Mouse (Mus musculus): ENCODE measurements around the gene Pfkl. TPM values are rescaled to one million over a fixed set of nuclear protein-coding genes. Genes with fewer than 3 reads are reported as not detected.
"Not testable (repeated sequence)": the region's sequence is repeated elsewhere in the genome, so short reads cannot be mapped to it uniquely, and the experiment has no call there.

Pfkl gene
- total RNA-seq, 2 experiments from 2014 or later = 104 to 107 TPM

DNA sequence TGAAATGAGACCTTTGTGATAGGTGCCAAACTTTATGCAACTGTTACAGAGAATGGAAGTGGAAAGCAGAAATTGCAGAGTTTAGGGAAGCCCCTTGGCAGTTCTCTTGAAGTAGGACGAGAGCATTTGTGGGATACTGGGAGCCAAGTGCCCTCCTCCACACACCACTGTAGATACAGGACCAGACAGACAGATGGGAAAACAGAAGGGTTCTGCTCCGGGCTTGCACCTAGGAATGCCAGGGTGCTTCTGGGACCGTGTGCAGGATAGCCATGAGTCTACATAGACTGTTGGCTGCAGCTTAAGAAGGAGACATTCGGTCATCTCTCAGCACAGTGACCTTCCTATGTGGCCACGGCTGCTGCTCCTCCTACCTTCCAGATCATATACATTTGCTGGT lies 35.1 kb downstream of the Pfkl start:
- DNase-seq = no peak

DNA sequence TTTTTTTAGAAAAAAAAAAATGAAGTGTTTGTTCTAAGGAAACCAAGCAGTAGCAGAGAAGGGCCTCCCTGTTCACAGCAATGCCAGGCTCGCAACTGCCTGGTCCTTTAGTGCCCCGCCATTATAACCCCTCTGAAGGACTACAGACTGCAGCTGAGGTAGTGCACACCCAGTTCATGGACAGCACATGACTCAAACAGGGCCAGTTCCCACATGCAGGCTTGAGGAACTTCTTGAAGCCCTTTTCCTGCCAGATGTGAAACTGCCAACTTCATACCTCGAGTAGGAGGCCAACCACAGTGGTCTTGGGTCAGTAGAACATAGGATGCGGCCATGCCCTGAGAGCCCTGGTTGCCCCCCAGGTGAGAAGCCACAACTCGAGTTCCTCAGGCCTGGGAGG lies 35.6 kb downstream of the Pfkl start:
- intact Hi-C loops (cut with DNase I) = no loop called here
- DNase-seq = no peak

More for the DNA sequence above, 35.1 kb downstream of the Pfkl start:
- intact Hi-C loops (cut with DNase I) = no loop called here

DNA sequence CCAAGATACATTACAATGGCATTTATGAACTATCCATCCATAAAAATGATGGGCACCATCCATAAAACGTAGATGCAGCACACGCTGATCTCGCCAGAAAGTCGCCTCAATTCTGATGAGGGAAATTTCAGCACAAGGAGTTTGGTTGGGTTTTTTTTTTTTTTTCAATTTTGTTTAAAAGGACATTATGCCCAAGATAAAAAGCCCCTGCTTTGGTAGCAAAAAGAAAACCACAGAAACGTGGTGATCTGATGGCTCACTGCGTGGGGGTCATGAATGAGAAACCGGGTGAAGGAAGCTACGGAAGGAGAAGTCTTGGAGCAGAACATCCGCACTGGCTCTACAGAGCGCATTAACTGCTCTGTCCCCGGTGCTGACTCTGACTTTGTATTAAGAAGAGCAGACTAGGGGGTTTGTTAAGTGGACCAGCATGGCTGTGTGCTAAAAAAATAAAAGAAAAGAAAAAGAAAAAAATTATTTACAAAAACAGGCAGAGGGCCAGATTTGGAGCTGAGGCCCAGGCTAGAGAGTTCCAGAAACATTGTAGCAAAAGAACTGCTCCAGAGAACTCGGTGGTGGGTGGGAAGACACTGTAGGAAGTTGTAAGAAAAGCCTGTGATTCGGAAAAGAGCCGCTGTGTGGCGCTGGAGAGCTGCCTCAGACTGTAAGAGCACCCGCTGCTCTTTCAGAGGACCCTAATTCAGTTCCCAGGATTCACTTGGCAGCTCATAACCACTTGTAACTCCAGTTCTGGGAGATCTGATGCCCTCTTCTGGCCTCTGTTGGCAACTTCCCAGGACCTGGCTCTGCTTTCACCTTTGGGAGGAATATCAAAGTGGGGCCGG lies 38.0 kb downstream of the Pfkl start:
- intact Hi-C loops (cut with DNase I) = no loop called here
- no peak for DNase-seq

GRCm38 (mm10) chr10:77971191-77971590 lies 38.7 kb downstream of the Pfkl start:
- DNase-seq = no peak
- intact Hi-C loops (cut with DNase I) = no loop called here

GRCm38 (mm10) chr10:77970481-77970880 lies 39.4 kb downstream of the Pfkl start, which contains the start of gene Trpm2:
Gene Trpm2 (minus strand): TSS chr10:77970563.
- no peak for DNase-seq

GRCm38 (mm10) chr10:77969973-77970325 lies 39.9 kb downstream of the Pfkl start:
- no peak for DNase-seq
- intact Hi-C loops (cut with DNase I) = no loop called here

More at GRCm38 (mm10) chr10:77970481-77970880, 39.4 kb downstream of the Pfkl start, which contains the start of gene Trpm2:
- intact Hi-C loops (cut with DNase I) = no loop called here

GRCm38 (mm10) chr10:77969274-77969972 lies 40.5 kb downstream of the Pfkl start:
- intact Hi-C loops (cut with DNase I) = no loop called here
- peak; percentile 47 to 56 for DNase-seq

DNA sequence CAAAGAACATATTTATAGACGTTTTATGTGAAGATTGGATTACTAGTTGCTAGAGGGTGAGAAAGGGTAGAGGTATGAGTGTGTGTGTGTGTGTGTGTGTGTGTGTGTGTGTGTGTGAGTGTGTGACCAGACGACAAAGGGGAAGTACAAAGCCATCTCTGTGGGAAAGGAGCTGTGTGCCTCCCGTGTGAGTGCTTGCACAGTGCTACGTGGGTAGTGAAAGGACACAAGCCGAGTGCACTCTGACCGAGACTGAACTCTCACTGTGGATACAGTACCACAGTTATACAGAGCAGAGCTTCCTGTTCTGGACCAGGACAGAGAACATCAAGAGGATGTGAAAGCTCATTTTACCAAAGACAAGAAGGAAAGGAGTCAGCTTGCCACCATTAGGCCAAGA lies 45.9 kb downstream of the Pfkl start:
- no peak for DNase-seq
- intact Hi-C loops (cut with DNase I) = no loop called here

DNA sequence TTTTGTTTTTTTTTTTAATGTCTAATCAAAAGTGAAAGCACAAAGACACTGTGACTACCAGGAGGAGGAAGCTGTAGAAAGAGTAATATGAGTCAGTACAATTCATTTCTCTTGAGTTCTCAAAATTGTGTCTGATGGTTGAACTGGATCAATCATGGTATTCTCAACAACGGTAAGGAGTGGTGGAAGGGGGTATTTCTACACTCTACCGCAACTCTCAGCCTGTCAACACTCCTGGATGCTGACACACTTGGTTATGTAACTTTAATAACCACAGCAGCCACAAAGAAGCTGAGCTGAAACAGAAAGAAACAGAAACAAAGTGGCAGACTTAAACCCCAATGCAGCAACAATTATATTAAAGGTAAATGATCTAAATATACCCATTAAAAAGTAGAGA lies 47.2 kb downstream of the Pfkl start:
- intact Hi-C loops (cut with DNase I) = no loop called here
- DNase-seq = no peak

- intact Hi-C loops (cut with DNase I); DNase-seq: not testable (repeated sequence)
Measured at GRCm38 (mm10) chr10:77950468-77950867, 59.4 kb downstream of the Pfkl start.

- intact Hi-C loops (cut with DNase I) = no loop called here
- no peak for DNase-seq
Measured at GRCm38 (mm10) chr10:77939685-77940084, 70.2 kb downstream of the Pfkl start.

Other genes starting within 250 kb of the Pfkl start
- not detected for gene Gm3238, start 238.8 kb downstream of the Pfkl start, total RNA-seq (2021)
- gene Gm7138, start 233.1 kb downstream of the Pfkl start, total RNA-seq (2021) = not detected
- not detected for gene Gm3250, start 227.5 kb downstream of the Pfkl start, total RNA-seq (2021)
- not detected for gene Gm7137, start 221.9 kb downstream of the Pfkl start, total RNA-seq (2021)
- gene Gm9639, start 215.0 kb downstream of the Pfkl start, total RNA-seq (2021) = not detected
- gene Gm19668, start 210.9 kb downstream of the Pfkl start, total RNA-seq (2021) = not detected
- gene Gm9507, start 198.2 kb downstream of the Pfkl start, total RNA-seq (2021) = not detected
- gene Gm2696, start 195.4 kb downstream of the Pfkl start, total RNA-seq (2021) = not detected
- not detected for gene Krtap10-4, start 183.0 kb downstream of the Pfkl start, total RNA-seq (2021)
- gene Krtap10-10, start 174.1 kb downstream of the Pfkl start, total RNA-seq (2021) = not detected
- gene Gm36176, start 163.3 kb downstream of the Pfkl start, total RNA-seq (2021) = not detected
- gene Gm10318, start 157.2 kb downstream of the Pfkl start, total RNA-seq (2021) = not detected
- gene Gm3285, start 148.1 kb downstream of the Pfkl start, total RNA-seq (2021) = not detected
- gene Lrrc3, start 107.5 kb downstream of the Pfkl start, total RNA-seq (2021) = under 1 TPM; 0.72 to 0.78 TPM
- gene Trpm2, start 39.5 kb downstream of the Pfkl start, total RNA-seq (2021) = 1 to 10 TPM in 1 of 2 experiments, under 1 TPM in 1; 0.34 to 1.5 TPM
- gene 1810043G02Rik, start 31.6 kb downstream of the Pfkl start, total RNA-seq (2021) = 10 to 100 TPM in 1 of 2 experiments, 1 to 10 TPM in 1; 8.1 to 10.2 TPM
- not detected for gene Dnmt3l, start 31.9 kb upstream of the Pfkl start, total RNA-seq (2021)
- gene Aire, start 33.5 kb upstream of the Pfkl start, total RNA-seq (2021) = under 1 TPM in 1 of 2 experiments, not detected in 1; 0.12 TPM
- gene Icosl, start 59.2 kb upstream of the Pfkl start, total RNA-seq (2021) = 1 to 10 TPM; 5.5 to 6.0 TPM
- 100 to 1,000 TPM; 380 to 389 TPM for gene D10Jhu81e, start 159.7 kb upstream of the Pfkl start, total RNA-seq (2021)
- 1 to 10 TPM; 7.0 to 8.2 TPM for gene Pwp2, start 175.1 kb upstream of the Pfkl start, total RNA-seq (2021)
- 10 to 100 TPM; 42.0 to 42.8 TPM for gene Trappc10, start 234.6 kb upstream of the Pfkl start, total RNA-seq (2021)

Data from heart, postnatal 14 days (tissue).